Mouse (Mus musculus): ENCODE results near the gene Timm17b.
"Not testable (repeated sequence)": the region's sequence is repeated elsewhere in the genome, so short reads cannot be mapped to it uniquely, and the experiment has no call there.

Timm17b gene

GRCm38 (mm10) chrX:7898880-7899874 lies at the start of gene Timm17b, which contains the start of gene Pqbp1:
Gene Timm17b (plus strand): TSS chrX:7899357.
Gene Pqbp1 (minus strand): TSS chrX:7899269.
- peak; percentile 98 for DNase-seq (ENCODE audit: low read depth, low spot score)

GRCm38 (mm10) chrX:7854578-7854977 lies 44.6 kb upstream of the Timm17b start:
- DNase-seq (ENCODE audit: low read depth, low spot score), result peak; percentile 67

DNA sequence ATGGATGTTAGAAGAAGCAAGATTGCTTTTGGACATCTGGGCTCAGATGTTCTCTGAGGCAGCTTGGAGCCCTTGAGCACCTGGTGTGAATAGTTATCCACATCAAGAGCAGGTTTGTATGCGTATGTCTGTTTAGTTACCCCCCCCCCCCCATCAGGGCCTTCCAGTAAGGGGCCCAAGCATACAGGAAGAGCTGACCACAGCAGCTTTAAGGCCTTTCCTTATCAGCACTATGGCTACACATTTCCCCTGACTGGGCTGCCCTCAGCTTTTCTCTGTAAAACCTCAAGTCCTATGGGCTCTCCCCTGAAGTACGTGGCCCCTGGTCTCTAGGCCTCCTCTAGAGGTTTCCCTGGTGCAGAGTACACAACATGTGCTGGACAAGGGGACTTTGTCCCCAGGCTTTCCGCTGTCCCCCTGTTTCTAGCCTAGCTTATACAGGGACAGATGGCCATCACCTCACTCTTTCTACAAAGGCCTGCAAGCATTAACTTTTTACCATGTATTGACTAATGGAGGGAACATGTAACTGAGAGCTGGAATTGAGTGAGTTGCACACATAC lies 39.9 kb upstream of the Timm17b start:
- DNase-seq (ENCODE audit: low read depth, low spot score), result no peak

DNA sequence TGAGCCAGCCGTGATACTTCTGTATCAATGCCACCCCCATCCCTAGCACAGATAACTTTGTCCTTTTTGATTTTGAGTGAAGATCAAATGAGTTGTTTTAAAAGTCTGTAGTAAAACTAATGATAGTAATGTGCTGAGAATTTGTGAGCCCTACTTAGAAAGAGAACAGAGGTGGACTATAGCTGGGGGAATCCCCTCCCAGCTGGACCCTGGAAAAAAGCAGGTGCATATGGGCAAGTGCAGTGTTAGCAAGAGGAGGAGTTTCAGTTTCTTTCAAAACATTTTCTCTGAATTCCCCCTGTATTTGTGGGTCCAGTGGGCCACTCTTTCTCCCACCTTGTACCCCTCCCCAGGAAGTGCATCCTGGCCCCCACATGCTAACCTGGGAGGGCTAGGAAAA lies 36.0 kb upstream of the Timm17b start:
- no peak for DNase-seq (ENCODE audit: low read depth, low spot score)

GRCm38 (mm10) chrX:7864551-7864950 lies 34.6 kb upstream of the Timm17b start:
- no peak for DNase-seq (ENCODE audit: low read depth, low spot score)

DNA sequence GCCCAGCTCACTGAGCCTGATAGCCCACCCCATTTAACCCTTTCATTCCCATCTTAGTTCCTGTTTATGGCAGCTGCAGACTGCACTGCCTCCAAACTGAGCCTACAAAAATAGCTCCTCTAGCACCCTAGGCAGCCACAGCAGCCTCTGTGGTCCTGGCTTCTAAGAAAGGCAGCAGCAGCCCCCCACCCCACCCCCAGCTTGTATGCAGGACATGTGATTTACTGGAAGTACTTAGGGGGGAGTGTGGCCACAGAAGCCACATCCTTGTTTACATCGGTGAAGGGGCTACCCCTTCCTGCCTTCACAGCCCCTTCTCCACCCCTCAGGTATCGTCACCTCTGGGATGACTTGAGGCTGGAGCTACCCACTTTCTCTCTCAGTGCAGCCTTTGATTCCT lies 33.8 kb upstream of the Timm17b start:
- no peak for DNase-seq (ENCODE audit: low read depth, low spot score)

- DNase-seq (ENCODE audit: low read depth, low spot score), result no peak
These were observed 33.4 kb upstream of the Timm17b start for GRCm38 (mm10) chrX:7865786-7866185.

- DNase-seq (ENCODE audit: low read depth, low spot score), result no peak
These were observed 32.0 kb upstream of the Timm17b start for GRCm38 (mm10) chrX:7867141-7867540.

GRCm38 (mm10) chrX:7868506-7868905 lies 30.7 kb upstream of the Timm17b start:
- no peak for DNase-seq (ENCODE audit: low read depth, low spot score)

- DNase-seq (ENCODE audit: low read depth, low spot score), result no peak
These were observed 29.3 kb upstream of the Timm17b start for GRCm38 (mm10) chrX:7869826-7870225.

- peak; percentile 97 for DNase-seq (ENCODE audit: low read depth, low spot score)
These were observed 21.1 kb upstream of the Timm17b start, which contains the start of gene Pim2 for GRCm38 (mm10) chrX:7878007-7878419. Gene Pim2 (plus strand): TSS chrX:7878262.

GRCm38 (mm10) chrX:7878495-7878894 lies 20.7 kb upstream of the Timm17b start:
- peak; percentile 34 for DNase-seq (ENCODE audit: low read depth, low spot score)

DNA sequence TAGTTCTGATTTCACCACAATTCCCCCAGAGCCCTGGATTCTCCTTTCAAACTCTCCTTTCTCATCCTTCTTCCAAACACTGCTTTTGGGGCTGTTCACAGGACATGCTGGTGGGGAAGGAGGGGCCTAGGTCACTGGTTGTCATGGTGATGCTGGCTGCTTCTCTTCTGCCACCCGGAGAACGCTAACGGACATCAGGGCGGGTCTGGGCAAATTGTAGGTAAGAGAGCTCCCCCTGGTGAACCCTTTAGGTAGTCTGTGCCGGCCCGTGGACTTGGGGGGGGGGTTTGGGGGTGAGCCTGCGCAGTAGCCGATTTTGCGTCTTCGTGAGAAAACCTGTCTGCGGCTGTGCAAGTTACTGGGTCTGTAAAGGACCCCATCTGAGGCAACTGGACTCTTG lies 19.3 kb upstream of the Timm17b start:
- DNase-seq (ENCODE audit: low read depth, low spot score), result peak; percentile 95

GRCm38 (mm10) chrX:7883841-7884567 lies 15.2 kb upstream of the Timm17b start, which contains the start of gene Slc35a2:
Gene Slc35a2 (plus strand): TSS chrX:7884028.
- peak; percentile 97 for DNase-seq (ENCODE audit: low read depth, low spot score)

- DNase-seq (ENCODE audit: low read depth, low spot score), result peak; percentile 17
These were observed 946 bp upstream of the Timm17b start for GRCm38 (mm10) chrX:7898211-7898610.

DNA sequence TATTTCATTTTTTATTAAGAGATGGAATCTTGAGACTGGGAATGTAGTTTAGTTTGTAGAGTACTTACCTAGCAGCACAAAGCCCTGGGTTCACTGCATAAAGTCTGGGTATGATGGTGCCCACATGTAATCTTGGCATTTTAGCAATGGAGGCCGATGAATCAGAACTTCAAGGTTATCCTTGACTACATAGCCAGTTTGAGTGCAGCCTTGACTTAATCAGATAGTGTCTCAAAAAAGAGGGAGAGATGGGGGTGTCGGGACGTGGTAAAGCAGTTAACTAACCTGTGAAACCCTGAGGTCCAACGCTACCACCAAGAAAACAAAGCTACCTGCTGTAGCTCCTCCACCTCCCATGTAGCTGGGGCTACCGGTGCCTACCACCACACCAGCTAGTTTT lies 5.3 kb downstream of the Timm17b start:
- DNase-seq (ENCODE audit: low read depth, low spot score), result no peak

GRCm38 (mm10) chrX:7907735-7908134 lies 8.6 kb downstream of the Timm17b start, which contains the start of gene Gm10491:
Gene Gm10491 (minus strand): TSS chrX:7907835.
- DNase-seq (ENCODE audit: low read depth, low spot score), result no peak

GRCm38 (mm10) chrX:7909242-7909641 lies 10.1 kb downstream of the Timm17b start, which contains the start of gene Gm10490:
Gene Gm10490 (plus strand): TSS chrX:7909542.
- DNase-seq (ENCODE audit: low read depth, low spot score), result not testable (repeated sequence)

DNA sequence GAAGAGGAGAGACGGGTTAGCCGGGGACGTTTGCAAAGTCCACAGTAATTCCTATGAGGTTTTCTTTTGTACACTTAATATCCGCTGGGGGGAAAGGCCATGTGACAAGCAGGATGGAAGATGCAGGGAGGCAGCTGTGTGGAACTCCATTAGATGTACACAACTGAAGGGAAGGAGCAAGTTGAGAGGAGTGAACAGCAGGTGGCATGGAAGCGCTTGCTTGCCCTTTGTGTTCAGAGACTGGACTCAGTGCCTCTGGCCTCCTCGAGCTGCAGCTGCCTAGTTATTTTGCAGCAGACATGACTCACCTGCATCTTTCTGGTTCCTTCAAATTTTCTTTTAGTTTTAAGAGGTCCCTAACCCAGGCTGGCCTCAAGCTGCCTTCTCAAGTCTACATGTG lies 11.3 kb downstream of the Timm17b start:
- peak; percentile 30 for DNase-seq (ENCODE audit: low read depth, low spot score)

DNA sequence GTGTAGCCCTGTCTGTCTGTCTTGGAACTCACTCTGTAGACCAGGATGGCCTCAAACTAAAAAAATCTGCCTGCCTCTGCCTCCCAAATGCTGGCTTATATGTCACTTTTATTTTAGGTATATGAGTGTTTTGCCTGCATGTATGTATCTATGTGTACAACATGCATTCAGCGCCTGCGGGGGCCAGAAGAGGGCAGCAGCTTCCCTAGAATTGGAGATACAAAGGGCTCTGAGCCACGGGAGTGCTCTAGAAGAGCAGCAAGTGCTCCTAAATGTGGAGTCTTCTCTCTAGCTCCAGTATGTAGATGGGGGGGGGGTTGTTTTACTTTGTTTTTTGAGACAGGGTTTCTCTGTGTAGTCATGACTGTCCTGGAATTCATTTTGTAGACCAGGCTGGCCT lies 16.5 kb downstream of the Timm17b start:
- peak; percentile 20 for DNase-seq (ENCODE audit: low read depth, low spot score)

DNA sequence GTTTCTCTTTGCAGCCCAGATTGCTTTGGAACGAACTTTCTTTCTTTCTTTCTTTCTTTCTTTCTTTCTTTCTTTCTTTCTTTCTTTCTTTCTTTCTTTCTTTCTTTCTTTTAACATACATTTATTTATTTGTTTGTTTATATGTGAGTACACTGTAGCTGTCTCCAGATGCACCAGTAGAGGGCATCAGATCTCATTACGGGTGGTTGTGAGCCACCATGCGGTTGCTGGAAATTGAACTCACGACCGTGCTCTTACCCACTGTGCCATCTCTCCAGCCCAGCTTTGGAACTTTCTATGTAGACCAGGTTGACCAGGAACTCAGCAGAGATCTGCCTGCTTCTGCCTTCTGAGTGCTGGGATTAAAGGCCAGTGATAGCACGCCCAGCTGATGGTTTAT lies 18.8 kb downstream of the Timm17b start:
- not testable (repeated sequence) for DNase-seq (ENCODE audit: low read depth, low spot score)

All from brain, adult 2 months (tissue).